Mouse (Mus musculus) lung, adult 2 months (tissue): ENCODE measurements around the gene Fn1.

Source experiments
- CTCF ChIP-seq: fragments of 200-500 bp; IDR thresholded peaks from 2 replicates; pipeline ENCODE4 v1.5.1; 2011; ENCODE audit warnings: mild to moderate bottlenecking, low read length, control low read depth; ENCODE audit not compliant: insufficient read depth
- POLR2A ChIP-seq: fragments of 200-500 bp; IDR thresholded peaks from 2 replicates; pipeline ENCODE4 v1.6.1; 2011; ENCODE audit warnings: low read depth, mild to moderate bottlenecking, control low read depth, low read length, borderline replicate concordance; ENCODE audit errors: extremely low read depth

GRCm38 (mm10) chr1:71593184-71593583 lies 59.8 kb downstream of the Fn1 start:
- TF ChIP-seq POLR2A (no peak), CTCF (no peak)
